Mouse (Mus musculus) stomach, postnatal 0 days (tissue): ENCODE results near the gene Gstt1.

Source experiments
- CTCF ChIP-seq: IDR thresholded peaks from 2 replicates; pipeline ENCODE4 v1.5.1; 2016; ENCODE audit warnings: antibody characterized with exemption, low read depth, mild to moderate bottlenecking, moderate library complexity
- EP300 ChIP-seq: optimal IDR thresholded peaks from 2 replicates; pipeline ENCODE3; 2016; ENCODE audit warnings: antibody characterized with exemption

DNA sequence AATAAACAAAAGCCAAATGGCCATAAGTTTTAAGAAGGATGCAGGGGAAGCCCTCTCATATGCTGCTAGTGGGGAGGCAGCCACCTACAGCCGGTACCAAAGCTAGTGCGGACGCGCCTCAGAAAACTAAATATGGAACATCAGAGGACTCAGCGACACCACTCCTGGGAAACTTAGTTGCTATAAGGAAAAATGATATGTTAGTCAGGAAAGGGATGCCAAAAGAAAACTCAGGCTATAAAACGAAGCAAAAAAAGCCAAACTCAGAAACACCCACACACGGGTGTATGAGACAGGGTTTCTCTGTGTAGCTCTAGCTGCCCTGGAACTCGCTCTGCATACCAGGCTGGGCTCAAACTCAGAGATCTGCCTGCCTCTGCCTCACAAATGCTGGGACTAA lies 10.1 kb downstream of the Gstt1 start:
- TF ChIP-seq CTCF: no peak
- TF ChIP-seq EP300: no peak
